In the genomic region with DNA sequence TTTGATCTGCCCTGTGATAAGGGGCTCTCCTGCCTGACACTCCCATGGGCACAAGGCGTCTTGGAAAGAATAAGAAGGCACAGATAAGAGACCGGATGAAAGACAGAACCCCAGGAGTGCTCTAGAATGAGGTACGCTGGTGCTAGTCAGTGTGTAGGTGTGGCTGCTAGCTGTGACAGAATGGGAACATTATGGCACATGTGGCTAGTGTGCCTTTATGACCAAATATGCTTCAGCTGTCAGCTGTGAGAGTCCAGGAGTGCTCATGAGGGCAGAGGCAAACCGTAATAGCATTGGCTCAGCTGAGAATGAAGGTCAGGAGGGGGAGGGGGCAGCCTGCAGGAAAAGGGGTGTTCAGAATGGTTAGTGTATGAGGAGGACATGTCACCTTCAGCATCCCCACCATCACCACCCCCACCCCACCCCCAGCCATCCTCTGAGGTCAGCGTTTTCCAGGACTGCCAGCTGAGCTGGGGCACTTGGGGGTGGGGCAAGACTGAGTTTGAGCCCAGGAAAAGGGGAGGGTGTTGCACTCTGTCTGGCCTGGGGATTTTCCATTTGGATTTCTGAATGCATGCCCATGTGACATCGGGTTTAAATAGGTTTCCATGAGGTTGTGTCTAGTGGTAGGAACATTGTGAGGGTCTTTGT, we compare ENCODE assay signal across 9 mouse cellular contexts. TPM values are rescaled to one million over a fixed set of nuclear protein-coding genes. Genes with fewer than 3 reads are reported as not detected.
DNase-seq lines count a peak whose midpoint lies in the region; ATAC-seq and TF ChIP-seq lines count a peak whose summit lies in the region.
"Had no signal": no experiment of that assay in that cellular context is flagged by ENCODE, and none has a peak within 500 bp of the region (broad histone marks: within the 10 kb centered on the region; RNA-seq: fewer than 3 reads in every experiment).

No protein-coding gene starts in this region.

- no peak for DNase-seq in layer of hippocampus, adult 2 months (ENCODE audit: low spot score in 2 of 2)
- no peak for DNase-seq in layer of hippocampus, postnatal 14 days (ENCODE audit: low spot score in 2 of 2)
- DNase-seq in cerebellum, adult 2 months, result peak; percentile 86 to 92
- DNase-seq in hindbrain, postnatal 0 days (ENCODE audit: low spot score), result peak; percentile 21
- peak; percentile 57 for DNase-seq in lung, postnatal 36 days
- no peak for DNase-seq in urinary bladder, postnatal 36 days (ENCODE audit: low spot score in 2 of 2)
- DNase-seq in gastrocnemius, postnatal 10 days, result no peak
- no peak for DNase-seq in liver

- TF ChIP-seq POLR2A in cerebellum, adult 2 months (IDR thresholded peaks at IDR 0.05; ENCODE audit: borderline replicate concordance, insufficient read depth, low read length), result no peak

- TF ChIP-seq CTCF in layer of hippocampus, adult 2 months (conservative IDR thresholded peaks at IDR 0.05), result no peak
- no peak for TF ChIP-seq CTCF in cerebellum, adult 2 months (IDR thresholded peaks at IDR 0.05; ENCODE audit: borderline replicate concordance, insufficient read depth, low read depth, low read length)
- TF ChIP-seq CTCF in hindbrain, postnatal 0 days (IDR thresholded peaks at IDR 0.05; ENCODE audit: low read depth), result no peak

- H3K27me3 ChIP-seq in cerebellum, adult 2 months (ENCODE audit: control insufficient read depth, insufficient read depth, low read length), result no peaks in the 10 kb centered on the region
- no peaks in the 10 kb centered on the region for H3K27me3 ChIP-seq in hindbrain, postnatal 0 days (ENCODE audit: insufficient read depth, low read length)

- peaks cover 27% of the 10 kb centered on the region for H3K4me1 ChIP-seq in cerebellum, adult 2 months (ENCODE audit: control insufficient read depth, insufficient read depth, low read length)
- H3K4me1 ChIP-seq in hindbrain, postnatal 0 days (ENCODE audit: insufficient read depth, low read length), result peaks cover 21% of the 10 kb centered on the region

- no peaks in the 10 kb centered on the region for H3K36me3 ChIP-seq in hindbrain, postnatal 0 days (ENCODE audit: insufficient read depth, low read length)

- ATAC-seq in hindbrain, postnatal 0 days, result no peak

- peak overlapping the region; percentile 80 for H3K27ac ChIP-seq in layer of hippocampus, adult 2 months
- H3K27ac ChIP-seq in cerebellum, adult 2 months (ENCODE audit: insufficient read depth, low read length), result peak overlapping the region; percentile 99
- H3K27ac ChIP-seq in hindbrain, postnatal 0 days, result peak overlapping the region; percentile 89; the same call in 1 of the 2 replicates
- H3K27ac ChIP-seq: macrophage had no signal

- WGBS in cerebellum, adult 2 months, result 5% methylated on average over 6 of the region's 6 CpGs
- WGBS in hindbrain, postnatal 0 days, result 48% methylated on average over 6 of the region's 6 CpGs

- H3K4me3 ChIP-seq in layer of hippocampus, adult 2 months, result no peak overlapping the region
- peak overlapping the region; percentile 82 for H3K4me3 ChIP-seq in cerebellum, adult 2 months (replicated peaks; ENCODE audit: insufficient read depth, low read depth, low read length)
- H3K4me3 ChIP-seq in hindbrain, postnatal 0 days (ENCODE audit: low read length), result no peak overlapping the region

- no peak overlapping the region for H3K9ac ChIP-seq in hindbrain, postnatal 0 days (replicated peaks; ENCODE audit: low read length)

- no peak overlapping the region for H3K4me2 ChIP-seq in hindbrain, postnatal 0 days (ENCODE audit: low read depth, low read length)

- H3K9me3 ChIP-seq in hindbrain, postnatal 0 days (ENCODE audit: low read length), result no peaks in the 10 kb centered on the region

RNA-seq across cellular contexts. Expression of a gene that starts 1.4 kb away (rescaled TPM):
- total RNA-seq in layer of hippocampus, adult 2 months (2021), result 1 to 10 TPM in 1 of 2 experiments, not detected in 1; 3.2 TPM
- 1 to 10 TPM in 1 of 2 experiments, not detected in 1; 1.4 TPM for total RNA-seq in layer of hippocampus, postnatal 14 days (2021)
- polyA plus RNA-seq in cerebellum, adult 2 months (2012; rRNA removed), result not detected in 2 replicates
- not detected in 2 replicates for total RNA-seq in hindbrain, postnatal 0 days (2014; rRNA removed)
- not detected in 2 replicates for polyA plus RNA-seq in hindbrain, postnatal 0 days (2015; fragmentation: Nextera tagmentation; extraction: Ambion mirVana)
- total RNA-seq in gastrocnemius, postnatal 10 days (2021), result not detected
- polyA plus RNA-seq: macrophage had no signal

RNA-seq across cellular contexts. Expression of a gene that starts 1.4 kb away (rescaled TPM):
- not detected for total RNA-seq in layer of hippocampus, adult 2 months (2021)
- not detected for total RNA-seq in layer of hippocampus, postnatal 14 days (2021)
- polyA plus RNA-seq in cerebellum, adult 2 months (2012; rRNA removed), result not detected in 2 replicates
- total RNA-seq in hindbrain, postnatal 0 days (2014; rRNA removed), result not detected in 2 replicates
- polyA plus RNA-seq in hindbrain, postnatal 0 days (2015; fragmentation: Nextera tagmentation; extraction: Ambion mirVana), result not detected in 2 replicates
- total RNA-seq in gastrocnemius, postnatal 10 days (2021), result not detected
- polyA plus RNA-seq: macrophage had no signal

RNA-seq across cellular contexts. Expression of a gene that starts 7.2 kb away (rescaled TPM):
- under 1 TPM in 1 of 2 experiments, not detected in 1; 0.33 TPM for total RNA-seq in layer of hippocampus, adult 2 months (2021)
- not detected for total RNA-seq in layer of hippocampus, postnatal 14 days (2021)
- polyA plus RNA-seq in cerebellum, adult 2 months (2012; rRNA removed), result 0.47 and 0.67 TPM in 2 replicates
- 0.16 and 0.40 TPM in 2 replicates for total RNA-seq in hindbrain, postnatal 0 days (2014; rRNA removed)
- polyA plus RNA-seq in hindbrain, postnatal 0 days (2015; fragmentation: Nextera tagmentation; extraction: Ambion mirVana), result 0.21 and 0.34 TPM in 2 replicates
- total RNA-seq in gastrocnemius, postnatal 10 days (2021), result not detected
- polyA plus RNA-seq: macrophage had no signal

RNA-seq across cellular contexts. Expression of a gene that starts 23.5 kb away (rescaled TPM):
- 10 to 100 TPM; 23.4 to 25.8 TPM for total RNA-seq in layer of hippocampus, adult 2 months (2021)
- 10 to 100 TPM; 18.2 to 23.8 TPM for total RNA-seq in layer of hippocampus, postnatal 14 days (2021)
- 42.5 and 45.3 TPM in 2 replicates for polyA plus RNA-seq in cerebellum, adult 2 months (2012; rRNA removed)
- total RNA-seq in hindbrain, postnatal 0 days (2014; rRNA removed), result 6.2 and 7.9 TPM in 2 replicates
- polyA plus RNA-seq in hindbrain, postnatal 0 days (2015; fragmentation: Nextera tagmentation; extraction: Ambion mirVana), result 4.0 TPM in 2 replicates
- total RNA-seq in gastrocnemius, postnatal 10 days (2021), result 10 to 100 TPM in 1 of 2 experiments, 1 to 10 TPM in 1; 9.6 to 14.5 TPM

RNA-seq across cellular contexts. Expression of a gene that starts 46.8 kb away (rescaled TPM):
- total RNA-seq in layer of hippocampus, adult 2 months (2021), result 10 to 100 TPM; 31.3 to 33.8 TPM
- total RNA-seq in layer of hippocampus, postnatal 14 days (2021), result 10 to 100 TPM; 53.3 to 56.1 TPM
- polyA plus RNA-seq in cerebellum, adult 2 months (2012; rRNA removed), result 90.6 and 105 TPM in 2 replicates
- 37.8 and 44.4 TPM in 2 replicates for total RNA-seq in hindbrain, postnatal 0 days (2014; rRNA removed)
- polyA plus RNA-seq in hindbrain, postnatal 0 days (2015; fragmentation: Nextera tagmentation; extraction: Ambion mirVana), result 37.7 and 39.8 TPM in 2 replicates
- total RNA-seq in gastrocnemius, postnatal 10 days (2021), result 10 to 100 TPM in 1 of 2 experiments, 1 to 10 TPM in 1; 9.3 to 11.9 TPM

Comparison
In these comparisons a context has a peak if more than half of its experiments do, and no peak if none do; other contexts are left out.
1. DNase-seq: peak in cerebellum, adult 2 months (2 of 2), hindbrain, postnatal 0 days (single experiment) and lung, postnatal 36 days (single experiment); none in layer of hippocampus, adult 2 months (0 of 2), layer of hippocampus, postnatal 14 days (0 of 2), urinary bladder, postnatal 36 days (0 of 2), gastrocnemius, postnatal 10 days (single experiment) and liver (single experiment).
2. Peak in every context shown above with its lines, with median percentiles within 50 percentile points of each other: H3K27ac ChIP-seq.